Mouse (Mus musculus) thymus, adult 18-20 months (tissue): ENCODE data around the gene Ndufs2.

Experiments used
- DNase-seq, 2 experiments: peaks; one replicate each; pipeline ENCODE4 v3.0.0; 2022; ENCODE audit warnings: mixed read lengths in 2 of 2

The Ndufs2 gene

GRCm38 (mm10) chr1:171278436-171278835 is 27.2 kb upstream of the Ndufs2 start:
- DNase-seq: no peak

GRCm38 (mm10) chr1:171277736-171278135 is 26.5 kb upstream of the Ndufs2 start:
- DNase-seq: no peak

DNA sequence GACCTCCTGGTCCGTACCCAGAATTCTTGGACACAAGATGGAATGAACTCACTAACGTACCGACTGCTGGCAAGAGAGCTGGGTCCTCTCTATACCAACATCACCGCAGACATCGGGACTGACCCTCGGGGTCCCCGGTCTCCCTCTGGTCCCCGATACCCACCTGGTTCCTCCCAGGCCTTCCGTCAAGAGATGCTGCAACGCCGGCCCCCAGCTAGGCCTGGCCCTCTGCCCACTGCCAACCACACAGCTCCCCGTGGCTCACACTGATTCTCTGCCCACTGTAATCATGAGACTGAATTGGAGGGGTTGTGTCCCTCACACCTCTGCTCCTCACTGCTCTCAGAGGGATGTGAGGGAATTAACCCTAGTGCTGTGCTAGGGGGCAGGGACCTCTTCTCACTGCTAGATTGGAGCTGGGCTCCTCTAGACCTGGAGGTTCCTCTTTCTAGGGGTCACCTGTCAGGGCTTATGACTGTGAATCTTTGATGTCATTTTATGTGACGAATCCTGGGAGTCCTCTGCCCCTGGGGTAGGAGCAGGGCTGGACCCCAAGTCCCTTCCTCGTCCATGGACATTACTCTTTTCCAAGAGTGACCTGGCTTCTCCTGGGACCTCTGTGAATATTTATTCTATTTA is 25.0 kb upstream of the Ndufs2 start:
- no peak for DNase-seq

DNA sequence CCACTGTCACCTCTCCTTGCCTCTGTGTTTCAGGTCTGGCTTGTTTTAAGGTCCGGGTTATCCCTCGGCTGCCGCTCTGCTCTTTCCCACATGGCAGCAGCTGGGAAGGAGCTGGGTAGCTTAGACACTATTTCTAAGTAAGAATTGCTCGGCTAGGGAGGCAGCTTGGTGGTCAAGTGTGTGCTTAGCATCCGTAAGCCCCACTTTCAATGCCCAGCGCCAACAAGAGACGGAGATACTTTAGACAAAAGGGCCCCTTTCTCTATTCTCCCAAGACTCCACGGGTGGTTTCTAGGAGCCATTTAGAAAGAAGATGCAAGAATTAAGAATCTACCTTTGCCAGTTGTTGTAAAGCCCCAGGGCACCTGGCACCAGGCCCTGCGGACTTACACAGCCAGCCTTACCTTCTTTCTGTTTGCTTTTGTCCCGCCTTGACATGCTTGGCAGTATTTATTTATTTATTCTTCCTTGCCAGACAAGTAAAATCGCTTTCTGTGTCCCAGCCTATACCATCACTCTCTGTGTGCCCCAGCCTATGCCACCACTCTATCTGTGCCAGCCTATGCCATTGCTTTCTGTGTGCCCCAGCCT is 24.1 kb upstream of the Ndufs2 start:
- no peak for DNase-seq

DNA sequence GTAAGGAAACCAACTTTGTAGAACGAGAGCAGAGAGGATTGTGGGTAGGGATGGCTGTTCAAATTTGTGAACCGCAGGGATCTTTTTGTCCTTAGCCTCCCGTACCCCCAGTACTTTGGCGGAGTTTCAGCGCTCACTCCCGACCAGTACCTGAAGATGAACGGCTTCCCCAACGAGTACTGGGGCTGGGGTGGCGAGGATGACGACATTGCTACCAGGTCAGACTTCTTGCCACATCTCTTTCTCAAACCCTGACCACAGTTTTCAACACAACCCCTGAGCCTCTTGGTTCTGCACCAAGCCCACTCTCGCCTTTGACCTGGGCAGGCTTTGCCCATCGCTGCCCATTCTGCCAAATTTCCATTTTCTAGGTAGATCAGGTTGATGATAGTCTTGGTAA is 23.0 kb upstream of the Ndufs2 start:
- no peak for DNase-seq

GRCm38 (mm10) chr1:171272086-171272485 is 20.9 kb upstream of the Ndufs2 start:
- DNase-seq: no peak

DNA sequence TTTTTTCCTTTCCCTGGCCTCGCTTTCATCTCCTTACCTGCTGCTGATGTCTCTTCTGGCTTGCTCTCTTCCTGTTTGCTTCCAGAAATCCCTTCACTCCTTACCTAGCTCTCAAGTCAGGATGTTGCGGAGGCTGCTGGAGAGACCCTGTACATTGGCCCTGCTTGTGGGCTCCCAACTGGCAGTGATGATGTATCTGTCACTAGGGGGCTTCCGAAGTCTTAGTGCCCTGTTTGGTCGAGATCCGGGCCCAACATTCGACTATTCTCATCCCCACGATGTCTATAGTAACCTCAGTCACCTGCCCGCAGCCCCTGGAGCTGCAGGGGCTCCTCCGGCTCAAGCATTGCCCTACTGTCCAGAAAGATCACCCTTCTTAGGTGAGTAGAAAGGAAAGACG is 20.4 kb upstream of the Ndufs2 start:
- DNase-seq: no peak

DNA sequence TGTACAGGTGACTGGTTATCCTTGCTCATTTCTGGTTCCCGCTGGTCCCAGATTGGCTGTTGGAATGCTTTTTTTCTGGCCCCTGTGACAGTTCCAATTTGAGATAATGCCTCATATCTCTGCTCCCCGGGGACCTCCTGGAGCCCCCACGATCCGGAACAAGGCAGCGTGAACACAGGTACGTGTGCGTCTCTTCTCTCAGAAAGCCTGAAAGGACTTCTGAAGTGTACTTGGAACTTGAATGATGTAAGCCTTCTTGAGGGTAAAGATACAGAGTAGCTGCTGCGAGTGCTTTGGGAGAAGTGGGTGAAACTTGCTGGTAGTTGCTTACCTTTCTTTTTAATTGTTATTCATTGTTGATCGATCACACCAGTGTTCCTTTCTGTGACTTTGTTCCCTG is 20.0 kb upstream of the Ndufs2 start:
- DNase-seq: no peak

GRCm38 (mm10) chr1:171270573-171270900 is 19.3 kb upstream of the Ndufs2 start:
- DNase-seq: no peak

GRCm38 (mm10) chr1:171269848-171270572 is 18.8 kb upstream of the Ndufs2 start, which contains the start of gene B4galt3:
B4galt3 (plus strand) TSS chr1:171270328.
- DNase-seq: peak; percentile 94 to 96

- no peak for DNase-seq
These were observed 17.2 kb upstream of the Ndufs2 start for GRCm38 (mm10) chr1:171268341-171268740.

GRCm38 (mm10) chr1:171265971-171266744 is 15.0 kb upstream of the Ndufs2 start:
- no peak for DNase-seq

- DNase-seq: no peak
These were observed 12.7 kb upstream of the Ndufs2 start for GRCm38 (mm10) chr1:171263666-171264461.

GRCm38 (mm10) chr1:171263185-171263611 is 12.0 kb upstream of the Ndufs2 start:
- DNase-seq: no peak

DNA sequence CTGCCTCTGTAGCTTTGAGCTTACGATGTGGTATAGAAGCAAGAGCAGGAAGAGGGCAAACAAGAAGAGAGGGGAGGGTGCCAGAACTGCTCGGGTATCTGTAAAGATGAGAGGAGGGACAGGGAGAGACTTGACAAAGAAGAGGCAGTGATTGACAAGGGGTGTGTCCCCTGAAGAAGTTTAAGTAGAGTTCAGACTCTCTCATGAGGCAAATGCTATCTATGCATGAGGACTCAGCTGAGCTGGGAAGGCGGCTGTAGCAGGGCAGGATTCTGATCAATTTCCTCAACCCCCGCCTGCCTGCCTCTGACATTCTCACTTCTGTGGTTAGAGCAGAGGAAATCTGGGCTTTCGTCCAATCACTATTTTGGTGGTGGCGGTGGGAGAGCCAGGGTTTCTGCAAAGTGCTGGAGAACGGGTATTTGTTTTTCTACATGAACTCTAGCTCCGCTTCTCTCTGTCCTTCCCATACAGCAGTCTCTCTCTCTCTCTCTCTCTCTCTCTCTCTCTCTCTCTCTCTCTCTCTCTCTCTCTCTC is 11.5 kb upstream of the Ndufs2 start:
- no peak for DNase-seq

DNA sequence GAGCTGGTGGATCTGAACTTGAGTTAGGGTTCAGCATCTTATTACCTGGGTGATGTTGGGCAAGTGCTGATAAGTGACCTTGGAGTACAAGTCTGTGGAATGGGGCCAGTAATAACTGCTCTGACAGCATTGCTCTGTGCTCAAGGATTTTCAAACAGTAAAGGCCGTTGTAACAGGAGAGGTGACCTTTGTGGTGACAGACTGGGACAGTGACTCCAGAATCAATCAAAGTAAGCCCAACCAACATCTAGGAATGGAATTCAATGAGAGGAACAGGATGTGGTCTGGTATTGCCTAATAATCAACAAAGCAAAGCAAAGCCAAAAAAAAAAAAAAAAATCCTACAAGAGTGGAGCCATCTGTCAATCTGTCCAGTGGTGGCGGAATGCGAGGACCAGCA is 9.1 kb upstream of the Ndufs2 start:
- no peak for DNase-seq

GRCm38 (mm10) chr1:171258921-171259320 is 7.7 kb upstream of the Ndufs2 start:
- no peak for DNase-seq

DNA sequence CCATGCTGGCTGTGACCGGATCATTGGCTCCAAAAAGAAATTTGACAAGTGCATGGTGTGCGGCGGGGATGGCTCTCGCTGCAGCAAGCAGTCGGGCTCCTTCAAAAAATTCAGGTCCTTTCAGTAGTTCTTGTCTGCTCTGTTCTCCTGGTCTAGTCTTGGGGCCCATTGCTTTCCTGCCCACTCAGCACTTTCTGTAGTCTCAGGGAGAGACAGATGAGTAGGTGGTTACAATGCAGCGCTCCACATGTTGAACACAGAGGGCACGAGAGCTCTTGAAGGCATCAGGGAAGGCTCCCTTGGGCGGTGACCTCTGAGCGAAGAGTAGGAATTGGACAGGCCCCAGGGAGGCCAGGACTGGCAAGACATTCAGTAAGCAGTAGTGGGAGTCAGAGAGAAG is 6.6 kb upstream of the Ndufs2 start:
- no peak for DNase-seq

DNA sequence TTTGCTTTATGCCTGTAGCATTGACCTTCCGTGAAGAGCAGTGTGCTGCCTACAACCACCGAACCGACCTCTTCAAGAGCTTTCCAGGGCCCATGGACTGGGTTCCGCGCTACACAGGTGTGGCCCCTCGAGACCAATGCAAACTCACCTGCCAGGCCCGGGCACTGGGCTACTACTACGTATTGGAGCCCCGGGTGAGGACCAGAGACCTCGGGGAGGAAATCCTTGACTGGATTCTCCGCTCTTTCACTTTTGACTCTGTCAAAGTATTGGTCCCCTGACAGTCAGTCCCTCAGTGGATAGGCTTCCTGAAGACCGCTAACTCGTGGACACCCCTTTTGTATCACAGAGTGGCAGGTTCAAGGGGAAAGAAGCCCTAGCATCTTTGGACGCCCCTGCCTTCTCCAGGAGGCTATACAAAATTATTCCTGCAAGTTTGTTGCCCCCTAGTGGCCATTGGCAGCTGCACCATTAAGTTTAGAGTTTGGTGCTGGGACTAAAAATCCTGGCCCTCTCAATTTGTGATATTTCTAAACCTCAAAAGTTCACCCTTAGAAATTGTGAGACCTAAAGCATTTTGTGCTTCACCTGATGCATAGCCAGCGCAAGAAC is 5.9 kb upstream of the Ndufs2 start:
- DNase-seq: no peak

- DNase-seq: no peak
These were observed 5.1 kb upstream of the Ndufs2 start for GRCm38 (mm10) chr1:171256095-171256818.

- DNase-seq: no peak
These were observed 1.2 kb upstream of the Ndufs2 start for GRCm38 (mm10) chr1:171252415-171252814.
